Mouse (Mus musculus): ENCODE data around the gene Ttc7b.
A peak's percentile ranks its signal among the peaks of the same experiment; 100 is the strongest.

Ttc7b gene

GRCm38 (mm10) chr12:100520077-100520793 lies 391 bp downstream of the Ttc7b start:
- DNase-seq, result peak; percentile 62

GRCm38 (mm10) chr12:100519684-100520076 lies 946 bp downstream of the Ttc7b start:
- DNase-seq, result no peak

DNA sequence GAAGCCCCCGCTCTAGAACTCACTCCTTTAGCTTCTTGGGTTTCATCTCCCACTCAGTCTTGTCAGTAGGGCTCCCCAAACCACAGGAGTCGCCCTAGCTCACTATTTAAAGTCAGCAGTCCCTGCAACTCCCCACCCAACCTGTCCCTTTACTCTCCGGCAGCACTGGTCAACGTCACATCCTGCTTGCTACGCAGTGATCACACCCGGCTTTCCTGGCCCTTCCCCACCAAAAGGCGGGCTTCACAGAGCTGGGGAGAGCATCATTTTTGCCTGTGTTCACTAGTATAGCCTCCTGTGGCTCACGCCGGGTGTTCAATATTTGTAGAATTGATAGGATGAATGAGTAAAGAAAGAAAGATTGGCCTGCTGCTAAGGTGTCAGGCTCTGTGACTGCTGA lies 3.3 kb downstream of the Ttc7b start:
- no peak for DNase-seq

DNA sequence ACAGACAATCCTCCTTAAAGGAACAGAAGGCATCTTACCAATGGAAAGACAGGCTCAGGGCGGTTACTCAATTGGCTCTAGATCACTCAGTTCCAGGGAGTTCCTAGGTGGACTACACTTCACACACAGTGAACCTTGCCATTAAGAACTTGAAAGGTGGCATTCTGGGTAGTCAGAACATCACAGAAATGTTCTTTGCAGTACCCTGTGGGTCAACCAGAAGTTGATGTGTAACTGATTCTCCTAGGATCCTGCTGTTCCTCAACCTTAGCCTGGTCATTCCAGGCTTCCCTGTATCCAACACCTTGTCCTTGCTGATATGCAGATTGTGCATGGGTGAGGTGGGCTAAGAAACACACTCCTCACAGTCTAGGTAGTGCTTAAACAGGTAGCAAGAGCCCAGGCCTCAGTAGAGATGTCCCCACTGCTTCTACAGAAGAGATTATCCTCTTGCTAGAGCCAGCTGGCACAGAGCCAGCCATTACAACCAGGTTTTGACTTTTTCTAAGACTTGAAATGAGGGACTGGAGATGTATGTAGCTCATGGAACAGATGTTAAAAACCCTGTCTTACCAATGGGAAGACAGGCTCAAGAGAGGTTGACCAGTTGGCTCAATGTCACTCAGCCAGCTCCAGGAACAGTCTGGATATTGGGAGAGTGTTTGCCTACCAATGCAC lies 4.3 kb downstream of the Ttc7b start:
- no peak for DNase-seq

DNA sequence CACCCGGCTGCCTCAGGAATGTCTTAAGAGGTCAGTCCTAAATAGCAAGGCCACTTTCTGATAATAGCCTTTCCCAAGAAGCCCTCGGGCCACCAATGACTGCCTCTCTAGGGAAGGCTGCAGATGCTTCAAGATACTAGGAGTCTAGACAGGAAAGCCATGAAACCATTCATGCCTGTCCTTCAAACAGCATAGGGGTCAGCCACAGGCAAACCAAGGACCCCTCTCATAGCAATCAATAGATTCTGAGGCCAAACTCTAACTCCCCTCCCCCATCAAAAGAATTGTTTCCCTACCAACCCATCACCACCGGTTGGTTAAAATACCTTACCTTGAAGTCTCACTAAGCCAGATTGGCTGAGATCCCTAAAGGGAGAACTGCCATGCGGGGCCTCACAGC lies 5.1 kb downstream of the Ttc7b start:
- no peak for DNase-seq

GRCm38 (mm10) chr12:100514611-100515010 lies 6.0 kb downstream of the Ttc7b start:
- DNase-seq, result no peak

- DNase-seq, result no peak
These were observed 7.5 kb downstream of the Ttc7b start for GRCm38 (mm10) chr12:100513131-100513530.

- no peak for DNase-seq
These were observed 8.0 kb downstream of the Ttc7b start for GRCm38 (mm10) chr12:100512641-100513040.

GRCm38 (mm10) chr12:100509615-100510282 lies 10.9 kb downstream of the Ttc7b start:
- no peak for DNase-seq

DNA sequence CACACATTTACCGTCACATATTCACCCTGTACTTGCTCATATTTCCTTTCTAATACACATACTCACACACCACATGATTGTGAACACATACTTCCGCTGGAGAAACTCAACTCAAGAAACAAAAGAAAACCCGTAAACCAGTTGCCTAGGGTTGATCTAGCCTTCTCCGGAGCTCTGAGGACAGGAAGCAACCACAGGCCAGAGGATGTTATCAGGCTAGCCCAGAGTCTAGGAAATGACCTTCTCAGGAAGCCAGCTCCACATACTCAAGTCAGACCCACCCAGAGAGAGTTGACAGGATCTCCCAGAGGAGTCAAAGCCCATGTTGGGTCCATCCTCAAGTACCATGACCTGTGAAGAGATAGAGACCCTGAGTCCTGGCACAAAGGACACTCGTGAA lies 12.0 kb downstream of the Ttc7b start:
- no peak for DNase-seq

GRCm38 (mm10) chr12:100505484-100505883 lies 15.1 kb downstream of the Ttc7b start:
- DNase-seq, result no peak

- no peak for DNase-seq
These were observed 16.0 kb downstream of the Ttc7b start for GRCm38 (mm10) chr12:100504585-100504984.

- DNase-seq, result no peak
These were observed 17.0 kb downstream of the Ttc7b start for GRCm38 (mm10) chr12:100503659-100504058.

- DNase-seq, result no peak
These were observed 18.1 kb downstream of the Ttc7b start for GRCm38 (mm10) chr12:100502544-100502943.

- peak; percentile 75 for DNase-seq
These were observed 19.4 kb downstream of the Ttc7b start for GRCm38 (mm10) chr12:100501261-100501660.

DNA sequence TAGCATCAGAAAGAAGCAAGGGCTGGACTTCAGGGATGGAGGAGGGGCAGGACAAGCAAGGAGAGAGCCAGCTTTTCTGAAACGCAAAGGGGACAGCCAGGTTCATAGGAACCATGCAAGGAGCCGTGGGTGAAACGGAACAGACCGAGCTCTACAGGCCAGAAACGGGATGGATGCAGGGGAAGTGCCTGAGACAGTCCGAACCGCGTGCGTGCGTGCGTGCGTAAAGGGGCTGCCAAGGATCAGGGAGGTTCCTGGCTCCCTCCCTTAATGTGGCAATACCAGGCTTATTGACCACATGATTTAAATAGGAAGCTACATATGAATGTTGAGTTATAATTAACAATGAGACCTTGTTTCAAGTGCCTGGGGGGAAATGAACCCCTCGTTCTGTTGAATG lies 21.2 kb downstream of the Ttc7b start:
- no peak for DNase-seq

DNA sequence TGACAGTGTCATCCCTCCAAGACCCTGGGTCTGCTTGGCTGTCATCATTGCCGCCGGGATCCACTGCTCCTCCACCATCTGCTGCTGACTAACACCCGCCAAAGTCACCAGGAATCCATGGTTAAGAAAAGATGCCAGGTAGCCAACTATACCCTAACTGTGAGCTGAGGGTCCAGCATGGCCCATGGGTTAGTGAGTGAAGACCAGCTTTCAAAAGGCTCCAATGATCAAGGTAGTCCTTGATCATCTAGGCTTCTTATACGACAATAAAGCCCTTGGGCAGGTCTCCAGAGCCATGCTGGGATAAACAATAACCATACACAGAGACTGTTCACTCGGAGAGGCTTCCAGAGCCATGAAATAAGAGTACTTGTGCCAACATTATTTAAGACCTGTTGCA lies 22.6 kb downstream of the Ttc7b start:
- DNase-seq, result no peak

GRCm38 (mm10) chr12:100495083-100495482 lies 25.5 kb downstream of the Ttc7b start:
- no peak for DNase-seq

GRCm38 (mm10) chr12:100493211-100493610 lies 27.4 kb downstream of the Ttc7b start:
- DNase-seq, result no peak

DNA sequence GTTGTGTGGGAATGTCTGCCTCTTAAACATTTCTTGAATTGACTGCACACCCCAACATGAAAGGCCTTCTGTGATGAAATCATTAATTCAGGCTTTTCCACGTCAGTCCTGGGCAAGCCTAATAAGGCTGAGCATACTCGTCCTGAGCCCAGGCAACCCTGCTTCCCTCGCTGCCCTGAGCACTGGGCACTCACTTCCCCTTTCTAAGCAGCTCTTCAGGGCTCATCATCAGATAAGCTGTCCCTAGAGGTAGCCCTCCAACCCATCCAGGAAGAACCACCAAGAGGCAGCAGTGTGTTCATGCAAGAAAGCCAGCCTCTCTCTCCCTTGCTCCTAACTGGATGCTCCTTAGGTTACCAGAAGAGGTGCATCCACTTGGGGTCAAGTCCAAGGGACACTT lies 27.9 kb downstream of the Ttc7b start:
- no peak for DNase-seq

- no peak for DNase-seq
These were observed 28.5 kb downstream of the Ttc7b start for GRCm38 (mm10) chr12:100491967-100492611.

- no peak for DNase-seq
These were observed 30.8 kb downstream of the Ttc7b start for GRCm38 (mm10) chr12:100489799-100490198.

- no peak for DNase-seq
These were observed 32.3 kb downstream of the Ttc7b start for GRCm38 (mm10) chr12:100488368-100488767.

DNA sequence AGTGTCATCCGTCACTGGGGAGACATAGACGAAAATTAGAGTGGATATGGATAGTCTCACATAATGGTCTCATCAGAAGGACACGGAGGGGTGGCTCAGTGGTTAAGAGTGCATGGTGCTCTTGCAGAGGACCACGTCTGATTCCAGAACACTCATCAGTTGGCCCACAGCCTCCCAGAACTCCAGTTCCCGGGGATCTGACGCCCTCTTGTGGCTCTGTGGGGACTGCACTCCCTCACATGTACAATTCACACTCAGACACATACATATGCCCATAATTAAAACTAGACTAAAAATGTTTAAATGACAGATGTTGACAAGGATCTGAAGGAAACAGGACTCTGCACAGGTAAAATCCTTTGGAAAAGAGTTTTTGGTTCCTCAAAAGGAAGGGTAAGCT lies 34.4 kb downstream of the Ttc7b start:
- no peak for DNase-seq

All from thymus, postnatal 14 days (tissue).